Mouse (Mus musculus) stomach, embryonic 15.5 days (tissue): Measurements from ENCODE around the gene Lhfpl3. TPM values are rescaled to one million over a fixed set of nuclear protein-coding genes. Genes with fewer than 3 reads are reported as not detected.

Experiments
- ATAC-seq: fragments of 200-750 bp; cut with Nextera tagmentation; 2 replicates; pipeline ENCODE4 v1.8.0; 2017; ENCODE audit warnings: low read depth, moderate number of reproducible peaks, moderate TSS enrichment; ENCODE audit not compliant: insufficient read depth, low FRiP score
- H3K27ac ChIP-seq: fragments of 300-500 bp; sonication (generic); 2 replicates; pipeline ENCODE4 v1.5.1; 2015; ENCODE audit warnings: mild to moderate bottlenecking, inconsistent platforms
- H3K27me3 ChIP-seq: fragments of 300-500 bp; sonication (generic); replicated peaks from 2 replicates; pipeline ENCODE4 v1.6.1; 2015; ENCODE audit warnings: inconsistent platforms
- H3K36me3 ChIP-seq: fragments of 300-500 bp; sonication (generic); 2 replicates; pipeline ENCODE4 v1.6.1; 2015; ENCODE audit warnings: inconsistent platforms
- H3K4me1 ChIP-seq: fragments of 300-500 bp; sonication (generic); 2 replicates; pipeline ENCODE4 v1.6.1; 2015; ENCODE audit warnings: inconsistent platforms
- H3K4me2 ChIP-seq: fragments of 300-500 bp; sonication (generic); 2 replicates; pipeline ENCODE4 v1.6.1; 2015; ENCODE audit warnings: mild to moderate bottlenecking, inconsistent platforms
- H3K4me3 ChIP-seq: fragments of 300-500 bp; sonication (generic); replicated peaks from 2 replicates; pipeline ENCODE4 v1.5.1; 2015; ENCODE audit warnings: inconsistent platforms
- H3K9ac ChIP-seq: fragments of 300-500 bp; sonication (generic); 2 replicates; pipeline ENCODE4 v1.6.1; 2015; ENCODE audit warnings: inconsistent platforms
- H3K9me3 ChIP-seq: fragments of 300-500 bp; sonication (generic); 2 replicates; pipeline ENCODE4 v1.6.1; 2016; ENCODE audit warnings: inconsistent platforms
- WGBS: fragments of 180-500 bp; shearing (Covaris S2); methylation state at CpG from one replicate; pipeline ENCODE4 v1.1.7; 2015; 5-methylcytosine and 5-hydroxymethylcytosine counted together
- polyA plus RNA-seq: library from polyadenylated mRNA; unstranded; fragments of >200 nt; fragmentation: Nextera tagmentation; extraction: Ambion mirVana; gene quantifications from 2 replicates; pipeline ENCODE4 v1.2.1, GENCODE M21; 2015

The Lhfpl3 gene
- polyA plus RNA-seq, 1 experiment from 2014 or later: 0.28 TPM

GRCm38 (mm10) chr5:22856480-22856879 lies 110.6 kb downstream of the Lhfpl3 start:
- Histone ChIP-seq H3K4me2 (no peak overlapping the region), H3K9ac (no peak overlapping the region), H3K4me3 (no peak overlapping the region), H3K27ac (no peak overlapping the region), H3K4me1 (no peaks in the 10 kb centered on the region), H3K9me3 (no peaks in the 10 kb centered on the region), H3K27me3 (no peaks in the 10 kb centered on the region), H3K36me3 (no peaks in the 10 kb centered on the region)
- WGBS: 57% methylated on average over 4 of the region's 4 CpGs
- ATAC-seq: no peak

GRCm38 (mm10) chr5:22861399-22861798 lies 115.5 kb downstream of the Lhfpl3 start:
- Histone ChIP-seq H3K27ac (no peak overlapping the region), H3K9me3 (no peaks in the 10 kb centered on the region), H3K27me3 (no peaks in the 10 kb centered on the region), H3K4me1 (no peaks in the 10 kb centered on the region), H3K9ac (no peak overlapping the region), H3K4me3 (no peak overlapping the region), H3K4me2 (no peak overlapping the region), H3K36me3 (no peaks in the 10 kb centered on the region)
- no peak for ATAC-seq
- 45% methylated on average over 1 of the region's 1 CpGs for whole genome bisulfite sequencing

DNA sequence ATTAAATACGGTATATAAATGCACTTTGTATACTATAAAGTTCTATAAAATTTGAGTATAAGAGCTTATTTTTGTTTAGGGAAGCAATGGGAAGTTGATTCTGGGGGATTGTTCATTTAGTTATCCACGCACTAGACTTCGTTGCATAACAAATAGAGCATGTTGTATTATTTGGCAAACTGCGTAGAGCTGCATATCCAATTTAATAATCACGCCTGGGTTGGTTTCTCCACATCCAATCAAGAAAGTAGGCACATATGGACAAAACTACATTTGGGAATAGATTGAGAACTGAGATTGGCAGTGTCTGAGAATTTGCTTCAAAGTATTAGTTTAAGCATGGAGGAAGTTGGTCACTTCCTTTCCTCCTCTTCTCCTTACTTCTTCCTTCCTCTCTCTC lies 123.2 kb downstream of the Lhfpl3 start:
- 93% methylated on average over 5 of the region's 5 CpGs for WGBS
- Histone ChIP-seq H3K4me3 (no peak overlapping the region), H3K9ac (no peak overlapping the region), H3K4me2 (no peak overlapping the region), H3K4me1 (no peaks in the 10 kb centered on the region), H3K27me3 (no peaks in the 10 kb centered on the region), H3K36me3 (no peaks in the 10 kb centered on the region), H3K27ac (no peak overlapping the region), H3K9me3 (no peaks in the 10 kb centered on the region)
- no peak for ATAC-seq

DNA sequence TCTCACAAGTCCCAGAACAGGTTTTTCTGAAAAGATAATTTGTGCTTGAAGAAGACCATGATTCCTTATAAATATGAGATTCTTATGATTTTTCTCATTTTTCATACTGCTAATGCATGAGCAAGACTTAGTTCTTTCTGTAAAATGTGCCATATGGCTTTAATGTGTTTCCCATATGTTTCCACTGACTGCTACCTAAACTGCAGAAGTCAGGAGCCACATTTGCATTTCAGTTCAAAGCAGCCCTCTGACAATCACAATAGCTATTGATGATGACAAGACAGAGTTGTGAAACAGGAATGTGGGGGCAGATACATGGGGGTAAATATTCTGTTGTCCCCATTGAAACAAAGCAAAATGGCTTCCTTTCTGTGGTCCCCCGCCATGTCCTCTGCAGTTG lies 126.6 kb downstream of the Lhfpl3 start:
- no peaks in the 10 kb centered on the region for H3K4me1 ChIP-seq
- H3K9ac ChIP-seq: no peak overlapping the region
- H3K36me3 ChIP-seq: no peaks in the 10 kb centered on the region
- no peak overlapping the region for H3K27ac ChIP-seq
- 90% methylated on average over 1 of the region's 1 CpGs for WGBS
- no peak overlapping the region for H3K4me2 ChIP-seq
- ATAC-seq: no peak
- H3K9me3 ChIP-seq: no peaks in the 10 kb centered on the region
- no peak overlapping the region for H3K4me3 ChIP-seq
- no peaks in the 10 kb centered on the region for H3K27me3 ChIP-seq

GRCm38 (mm10) chr5:22888345-22888744 lies 142.5 kb downstream of the Lhfpl3 start:
- no peak overlapping the region for H3K4me3 ChIP-seq
- no peaks in the 10 kb centered on the region for H3K4me1 ChIP-seq
- no peaks in the 10 kb centered on the region for H3K9me3 ChIP-seq
- no peaks in the 10 kb centered on the region for H3K27me3 ChIP-seq
- WGBS: 63% methylated on average over 3 of the region's 3 CpGs
- no peaks in the 10 kb centered on the region for H3K36me3 ChIP-seq
- H3K9ac ChIP-seq: no peak overlapping the region
- no peak overlapping the region for H3K4me2 ChIP-seq
- ATAC-seq: no peak
- H3K27ac ChIP-seq: no peak overlapping the region

DNA sequence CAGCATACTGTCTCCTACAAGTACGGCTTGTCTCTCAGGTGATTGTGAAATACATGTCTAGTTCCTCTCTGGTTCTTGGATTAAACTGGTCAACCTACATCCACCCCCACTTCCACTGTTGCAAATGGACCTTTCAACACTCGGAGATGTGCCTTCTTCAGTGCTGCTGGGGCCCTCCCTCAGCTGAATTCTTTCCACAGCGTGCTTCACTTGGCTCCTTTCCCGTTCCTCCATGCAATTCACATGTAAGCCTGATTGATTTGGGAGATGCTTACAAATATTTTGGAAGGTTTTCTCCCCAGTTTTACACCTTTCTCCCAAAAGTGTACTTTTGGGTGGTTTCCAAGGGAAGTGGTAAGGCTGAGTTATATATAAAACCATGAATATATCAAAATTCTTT lies 143.6 kb downstream of the Lhfpl3 start:
- Histone ChIP-seq H3K4me2 (no peak overlapping the region), H3K36me3 (no peaks in the 10 kb centered on the region), H3K27me3 (no peaks in the 10 kb centered on the region), H3K4me3 (no peak overlapping the region), H3K9me3 (no peaks in the 10 kb centered on the region), H3K9ac (no peak overlapping the region), H3K27ac (no peak overlapping the region), H3K4me1 (no peaks in the 10 kb centered on the region)
- no peak for ATAC-seq
- 66% methylated on average over 4 of the region's 4 CpGs for WGBS

DNA sequence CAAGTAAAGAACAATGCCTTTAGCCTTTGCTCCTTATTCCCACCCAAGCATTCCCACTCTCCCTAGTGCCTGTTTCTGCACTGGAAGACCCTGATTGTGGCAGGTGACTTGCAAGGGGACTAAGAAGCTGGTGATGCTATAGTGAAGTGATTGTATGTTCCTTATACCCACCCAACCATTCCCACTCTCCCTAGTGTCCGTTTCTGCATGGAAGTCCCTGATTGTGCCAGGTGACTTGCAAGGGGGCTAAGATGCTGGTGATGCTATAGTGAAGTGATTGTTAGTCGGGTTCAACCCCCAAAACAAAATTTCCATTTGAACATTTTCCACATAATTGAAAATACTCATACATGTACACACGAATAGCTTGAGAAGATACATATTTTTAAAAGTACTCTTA lies 151.4 kb downstream of the Lhfpl3 start:
- Histone ChIP-seq H3K36me3 (no peaks in the 10 kb centered on the region), H3K9me3 (no peaks in the 10 kb centered on the region), H3K4me3 (no peak overlapping the region), H3K4me1 (no peaks in the 10 kb centered on the region), H3K27ac (no peak overlapping the region), H3K27me3 (no peaks in the 10 kb centered on the region), H3K9ac (no peak overlapping the region), H3K4me2 (no peak overlapping the region)
- 64% methylated on average over 3 of the region's 3 CpGs for WGBS
- ATAC-seq: no peak

- ATAC-seq: no peak
Measured at GRCm38 (mm10) chr5:22897656-22898289, 151.9 kb downstream of the Lhfpl3 start.

GRCm38 (mm10) chr5:22898593-22898992 lies 152.7 kb downstream of the Lhfpl3 start:
- no peak for ATAC-seq
- no peak overlapping the region for H3K4me3 ChIP-seq
- 76% methylated on average over 2 of the region's 2 CpGs for WGBS
- H3K9me3 ChIP-seq: no peaks in the 10 kb centered on the region
- no peaks in the 10 kb centered on the region for H3K36me3 ChIP-seq
- H3K27ac ChIP-seq: no peak overlapping the region
- H3K27me3 ChIP-seq: no peaks in the 10 kb centered on the region
- no peaks in the 10 kb centered on the region for H3K4me1 ChIP-seq
- H3K4me2 ChIP-seq: no peak overlapping the region
- H3K9ac ChIP-seq: no peak overlapping the region

More at GRCm38 (mm10) chr5:22897656-22898289, 151.9 kb downstream of the Lhfpl3 start:
- no peak overlapping the region for H3K9ac ChIP-seq
- H3K9me3 ChIP-seq: no peaks in the 10 kb centered on the region
- no peak overlapping the region for H3K4me2 ChIP-seq
- H3K27ac ChIP-seq: no peak overlapping the region
- no peaks in the 10 kb centered on the region for H3K36me3 ChIP-seq
- no peak overlapping the region for H3K4me3 ChIP-seq
- no peaks in the 10 kb centered on the region for H3K27me3 ChIP-seq
- no peaks in the 10 kb centered on the region for H3K4me1 ChIP-seq
- WGBS: 55% methylated on average over 7 of the region's 7 CpGs

- Histone ChIP-seq H3K4me2 (no peak overlapping the region), H3K9ac (no peak overlapping the region), H3K27me3 (no peaks in the 10 kb centered on the region), H3K9me3 (no peaks in the 10 kb centered on the region), H3K4me3 (no peak overlapping the region), H3K36me3 (no peaks in the 10 kb centered on the region), H3K4me1 (no peaks in the 10 kb centered on the region), H3K27ac (no peak overlapping the region)
- no peak for ATAC-seq
Measured at GRCm38 (mm10) chr5:22899913-22900312, 154.1 kb downstream of the Lhfpl3 start.

GRCm38 (mm10) chr5:22917197-22917596 lies 171.3 kb downstream of the Lhfpl3 start:
- Histone ChIP-seq H3K27me3 (no peaks in the 10 kb centered on the region), H3K9ac (no peak overlapping the region), H3K36me3 (no peaks in the 10 kb centered on the region), H3K9me3 (no peaks in the 10 kb centered on the region), H3K4me3 (no peak overlapping the region), H3K27ac (no peak overlapping the region), H3K4me1 (no peaks in the 10 kb centered on the region), H3K4me2 (no peak overlapping the region)
- ATAC-seq: no peak
- 84% methylated on average over 1 of the region's 1 CpGs for WGBS

DNA sequence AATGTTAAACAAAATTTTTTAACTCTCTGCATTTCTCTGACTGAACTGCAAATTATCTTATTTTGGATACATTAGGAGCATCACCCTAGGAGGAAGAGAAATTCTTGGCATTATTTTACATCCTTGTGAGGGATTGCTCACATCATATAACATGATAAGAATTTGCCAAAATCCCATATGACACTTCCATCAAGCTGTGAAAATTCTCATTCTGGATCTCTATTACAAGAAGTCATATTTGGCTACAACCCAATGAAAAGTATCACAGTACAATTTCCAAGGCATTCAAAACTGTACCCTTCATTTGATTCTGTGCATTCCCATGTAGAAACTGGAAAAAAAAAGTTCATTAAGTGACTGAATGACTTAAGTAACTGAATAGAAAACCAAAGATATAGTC lies 180.3 kb downstream of the Lhfpl3 start:
- no peaks in the 10 kb centered on the region for H3K27me3 ChIP-seq
- no peak overlapping the region for H3K9ac ChIP-seq
- no peaks in the 10 kb centered on the region for H3K36me3 ChIP-seq
- H3K4me3 ChIP-seq: no peak overlapping the region
- no peak overlapping the region for H3K4me2 ChIP-seq
- H3K9me3 ChIP-seq: no peaks in the 10 kb centered on the region
- no peak overlapping the region for H3K27ac ChIP-seq
- no peak for ATAC-seq
- H3K4me1 ChIP-seq: no peaks in the 10 kb centered on the region

DNA sequence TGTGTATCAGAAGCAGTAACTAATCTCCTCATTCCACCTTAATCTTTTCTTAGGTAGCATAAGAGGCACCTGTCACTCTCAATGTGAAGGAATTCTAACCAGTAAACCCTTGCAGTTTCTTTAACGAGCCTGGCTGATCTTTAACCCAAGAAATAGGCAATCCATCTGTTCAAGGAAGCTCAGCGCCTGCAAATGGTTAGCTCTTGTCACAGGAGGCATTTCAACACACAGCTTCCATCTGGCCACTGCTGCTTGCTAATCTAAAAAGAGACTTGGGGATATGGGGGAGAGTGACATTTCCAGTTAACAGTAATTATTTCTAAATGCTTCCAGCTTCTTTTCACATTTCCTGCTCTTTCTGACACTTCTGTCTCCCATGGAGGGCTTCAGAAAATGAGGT lies 182.9 kb downstream of the Lhfpl3 start:
- Histone ChIP-seq H3K27me3 (no peaks in the 10 kb centered on the region), H3K9me3 (no peaks in the 10 kb centered on the region), H3K4me1 (no peaks in the 10 kb centered on the region), H3K4me3 (no peak overlapping the region), H3K27ac (no peak overlapping the region), H3K4me2 (no peak overlapping the region), H3K36me3 (no peaks in the 10 kb centered on the region), H3K9ac (no peak overlapping the region)
- WGBS: 49% methylated on average over 2 of the region's 2 CpGs
- ATAC-seq: no peak
